Mouse (Mus musculus): Measurements from ENCODE around the gene Rtl8b. TPM values are rescaled to one million over a fixed set of nuclear protein-coding genes. Genes with fewer than 3 reads are reported as not detected.
"Not testable (repeated sequence)": the region's sequence is repeated elsewhere in the genome, so short reads cannot be mapped to it uniquely, and the experiment has no call there.

Gene Rtl8b
- total RNA-seq (2021), result 98.2 and 103 TPM in 2 replicates
- long read RNA-seq, experiment 1, transcript Rtl8b-201 (1 exons, 1,232 nt), result major isoform, 79 of 84 reads
- long read RNA-seq, experiment 1, partial matches to known transcripts, result 0 of 84 reads
- long read RNA-seq, experiment 1, other reads (novel, unspliced or antisense), result 5 of 84 reads
- long read RNA-seq, experiment 2, transcript Rtl8b-201 (1 exons, 1,232 nt), result major isoform, 65 of 69 reads
- long read RNA-seq, experiment 2, partial matches to known transcripts, result 0 of 69 reads
- long read RNA-seq, experiment 2, other reads (novel, unspliced or antisense), result 4 of 69 reads

DNA sequence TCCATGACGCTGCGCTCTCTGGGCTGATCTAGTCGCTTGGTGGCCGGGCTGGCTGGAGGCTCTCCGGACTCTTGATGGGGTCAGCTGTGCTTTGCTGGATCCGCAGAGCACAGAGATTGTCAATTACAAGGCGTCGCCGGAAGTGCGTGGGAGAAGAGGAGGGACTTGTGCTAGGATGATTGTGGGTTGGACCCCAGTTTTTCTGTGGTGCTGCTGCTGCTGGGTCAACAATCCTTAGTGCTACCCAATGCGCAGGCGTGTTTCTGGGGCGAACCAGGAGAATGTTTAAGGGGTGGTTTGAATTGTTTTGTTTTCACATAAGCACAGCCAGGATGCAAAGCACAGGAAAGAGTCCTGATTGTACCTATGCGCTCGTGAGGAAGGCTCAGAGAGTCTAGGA is at the start of gene Rtl8b:
TSS of gene Rtl8b (minus strand) at position 115 of the 400 bp plus-strand sequence.
- peak; percentile 87 for DNase-seq

DNA sequence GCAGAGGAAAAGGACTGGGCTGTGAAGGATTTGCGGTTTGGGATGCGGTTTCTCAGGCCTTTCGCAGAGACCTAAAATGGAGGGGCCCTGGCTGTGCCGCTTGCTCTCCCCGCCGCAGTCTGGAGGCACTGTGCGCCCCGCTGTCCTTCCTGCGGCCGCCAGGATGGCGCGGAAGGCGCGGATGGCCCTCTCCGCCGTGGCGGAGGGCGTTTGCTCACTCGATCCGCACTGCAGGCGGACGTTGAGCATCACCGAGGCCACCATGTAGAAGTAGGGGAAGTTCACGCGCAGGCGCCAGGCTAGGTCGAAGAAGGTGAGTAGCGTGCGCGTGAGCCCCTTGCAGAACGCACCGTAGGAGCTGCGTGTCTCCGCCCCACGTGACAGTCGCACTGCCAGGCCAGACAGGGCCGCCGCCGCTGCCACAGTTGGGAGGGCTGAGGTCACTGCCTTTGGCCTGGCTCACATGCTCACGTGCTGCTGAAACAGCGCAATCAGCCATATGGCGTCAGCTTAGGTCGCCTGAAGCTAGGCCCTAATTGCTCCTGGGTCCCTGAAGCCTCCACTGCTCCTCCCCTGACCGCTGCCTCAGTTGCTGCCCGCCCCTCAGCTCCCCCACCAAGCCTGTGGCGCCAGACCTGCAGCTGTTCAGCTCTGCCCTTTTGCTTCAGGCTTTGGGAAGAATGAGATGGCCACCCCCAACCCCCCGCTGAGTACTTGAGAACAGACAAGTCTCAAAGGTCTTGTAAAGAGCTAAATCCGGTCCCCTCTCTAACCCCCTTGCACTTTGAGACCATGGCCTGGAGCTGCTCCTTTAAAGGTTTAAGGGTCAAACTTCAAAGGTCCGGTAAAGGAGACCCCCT is 46.3 kb upstream of the Rtl8b start:
- DNase-seq, result peak; percentile 57

DNA sequence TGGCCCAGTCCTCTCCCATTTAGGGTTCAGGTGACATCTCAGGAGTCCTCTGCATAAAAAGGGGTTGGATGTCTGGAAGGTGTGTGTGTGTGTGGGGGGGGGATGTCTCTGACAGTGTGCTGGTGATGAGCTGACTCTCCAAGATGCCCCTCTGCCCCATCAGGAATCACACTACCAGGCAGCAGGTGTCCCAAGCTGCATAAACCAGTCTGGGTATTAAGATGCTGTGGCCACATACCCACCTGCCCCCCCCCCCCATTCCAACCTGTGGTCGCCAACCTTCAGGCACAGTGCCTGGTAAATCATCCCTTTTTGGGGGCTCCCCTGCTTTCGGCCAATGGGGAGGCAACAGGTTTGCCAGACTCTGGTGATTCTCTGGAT is 45.7 kb upstream of the Rtl8b start:
- no peak for DNase-seq

DNA sequence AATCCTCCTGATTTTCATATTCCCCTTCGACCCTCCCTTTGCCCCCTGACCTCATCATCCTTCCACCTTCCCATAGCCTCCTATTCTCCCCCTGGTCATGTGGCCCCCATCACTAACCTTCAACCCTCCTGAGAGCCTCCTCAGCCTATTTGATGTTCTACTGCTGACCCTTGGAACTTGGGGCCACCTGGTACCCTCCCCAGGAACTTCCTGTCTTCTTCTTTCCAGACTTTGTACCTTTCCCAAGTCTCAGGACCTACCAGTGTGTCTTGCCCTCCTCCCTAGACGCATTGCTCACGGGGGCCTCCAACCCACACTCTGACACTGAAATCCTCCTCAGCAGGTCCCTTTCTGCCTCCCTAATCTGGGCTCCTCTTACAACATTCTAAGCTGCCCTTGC is 32.5 kb upstream of the Rtl8b start:
- DNase-seq, result no peak

DNA sequence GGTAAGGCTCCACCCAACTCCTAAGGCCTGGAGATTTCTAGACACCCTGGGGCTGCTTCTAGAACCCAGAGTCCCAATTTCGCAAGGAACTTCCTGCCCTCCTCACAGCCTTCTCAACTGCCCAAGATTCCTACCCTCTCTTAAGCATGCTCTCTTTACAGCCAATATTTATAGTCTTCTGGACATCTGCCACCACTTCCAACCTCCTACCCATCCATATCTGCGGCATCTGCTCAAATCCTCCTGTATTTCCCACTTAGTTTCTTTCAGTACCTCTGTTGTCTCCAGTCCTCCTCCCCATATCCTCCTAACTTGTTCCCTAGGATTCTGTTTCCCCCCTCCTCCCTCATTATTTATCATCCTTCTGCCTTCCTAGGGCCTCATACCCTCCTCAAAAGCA is 29.0 kb upstream of the Rtl8b start:
- DNase-seq, result no peak

DNA sequence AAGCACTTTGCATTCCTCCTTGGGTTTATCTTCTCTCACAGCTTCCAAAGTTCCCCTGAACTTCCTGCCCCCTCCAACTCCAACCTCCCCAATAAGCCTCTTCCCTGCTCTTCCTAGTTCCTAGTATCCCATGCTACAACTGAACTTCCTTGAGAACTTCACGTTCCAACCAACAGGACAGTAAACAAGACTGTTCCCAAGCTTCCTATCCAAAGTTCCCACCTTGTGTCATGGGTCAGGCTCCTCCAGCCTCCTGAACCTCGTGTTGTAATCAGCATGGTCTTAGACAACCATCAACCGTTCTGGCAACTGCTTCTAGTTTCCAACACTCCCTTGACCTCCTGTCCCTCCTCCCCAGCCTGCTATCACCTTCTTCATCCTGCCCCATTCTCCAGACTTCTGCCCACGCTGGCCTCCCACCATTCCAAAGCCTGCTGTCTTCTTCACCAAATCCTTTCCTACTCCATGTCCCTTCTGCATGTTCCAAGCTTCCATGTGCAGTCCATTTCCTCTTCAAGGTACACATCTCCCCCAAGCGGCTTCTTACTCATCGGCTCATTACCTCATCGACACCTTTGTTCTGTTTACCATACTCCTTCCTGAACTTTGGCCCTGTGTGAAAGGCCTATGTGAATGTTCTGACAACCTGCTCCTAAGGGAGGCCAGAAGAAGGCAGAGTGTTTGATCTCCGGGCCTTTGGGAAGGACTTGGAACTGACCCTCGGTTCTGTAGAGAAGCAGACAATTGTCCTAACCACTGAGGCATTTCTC is 24.0 kb upstream of the Rtl8b start:
- no peak for DNase-seq

DNA sequence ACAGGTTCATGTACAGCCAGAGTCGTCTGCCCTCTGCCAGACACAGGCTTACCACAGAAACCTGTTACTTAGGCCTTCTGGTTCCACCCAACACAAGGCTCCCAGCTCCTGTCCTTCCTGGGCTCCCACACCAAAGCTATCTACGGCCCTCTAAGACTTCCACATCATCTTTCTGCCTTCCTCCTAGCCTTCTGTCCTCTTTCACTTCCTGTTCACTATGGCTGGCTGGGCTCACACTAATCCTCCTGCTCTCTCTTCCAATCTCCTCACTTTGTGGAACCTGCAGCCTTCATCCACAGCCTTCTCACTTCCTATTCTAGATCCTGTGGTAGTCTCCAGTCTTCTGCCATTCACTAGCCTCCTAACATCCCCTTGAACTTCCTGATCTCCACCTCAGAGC is 22.9 kb upstream of the Rtl8b start:
- DNase-seq, result no peak

DNA sequence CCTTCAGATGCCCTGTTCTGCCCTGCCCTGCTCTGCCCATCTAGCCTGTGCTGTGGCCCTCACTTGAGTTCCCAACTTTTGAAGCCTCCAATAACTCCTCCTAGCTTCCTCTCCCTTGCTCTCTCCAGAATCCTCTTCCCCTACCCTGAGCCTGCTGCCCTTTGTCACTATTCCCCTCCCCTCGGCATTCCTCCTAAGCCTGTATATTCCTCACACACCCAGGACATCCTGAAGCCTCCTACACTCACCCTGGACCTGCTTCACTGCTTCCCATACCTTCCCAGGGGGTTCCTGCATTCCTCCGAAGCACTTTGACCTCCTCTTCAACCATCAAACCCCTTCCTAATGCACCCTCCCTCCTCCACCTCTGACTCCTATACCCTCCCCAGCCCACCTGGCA is 21.9 kb upstream of the Rtl8b start:
- DNase-seq, result no peak

DNA sequence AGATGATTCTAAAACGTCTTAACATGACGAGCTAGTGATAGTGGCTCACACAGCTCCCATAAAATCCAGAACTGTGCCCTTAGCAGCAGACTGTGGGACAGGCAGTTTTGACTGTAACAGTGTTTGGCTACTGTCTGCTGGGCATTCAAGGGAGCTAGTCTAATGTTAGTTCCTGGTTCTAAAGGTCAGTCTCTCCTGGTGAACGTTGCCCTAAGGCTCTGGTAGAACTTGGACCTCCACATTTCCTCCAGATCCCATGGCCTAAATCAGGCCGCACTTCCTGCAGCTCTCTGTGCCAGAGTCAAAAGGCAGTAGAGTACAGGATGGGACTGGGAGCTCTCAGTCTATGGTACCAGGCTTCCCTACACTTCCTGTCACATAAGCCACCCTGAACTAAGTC is 14.5 kb upstream of the Rtl8b start:
- not testable (repeated sequence) for DNase-seq

DNA sequence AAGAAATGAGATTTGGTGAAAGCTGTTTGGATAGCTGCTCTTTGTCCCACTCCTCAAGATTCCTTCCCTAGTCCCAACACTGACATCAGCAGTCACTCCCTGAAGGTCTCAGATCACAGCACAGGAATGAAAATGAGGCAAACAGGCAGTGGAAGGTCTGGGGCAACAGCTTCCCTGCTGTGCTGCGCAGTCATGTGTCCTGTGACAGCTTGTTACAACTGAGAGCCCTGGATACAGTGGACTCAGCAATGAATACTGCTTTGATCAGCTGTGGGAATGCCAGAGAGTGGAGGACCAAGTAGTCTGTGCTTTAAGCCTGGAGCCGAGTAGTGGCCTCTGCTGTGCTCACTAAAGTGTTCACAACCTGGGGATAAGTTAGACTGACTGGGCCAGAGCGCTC is 12.4 kb upstream of the Rtl8b start:
- not testable (repeated sequence) for DNase-seq

DNA sequence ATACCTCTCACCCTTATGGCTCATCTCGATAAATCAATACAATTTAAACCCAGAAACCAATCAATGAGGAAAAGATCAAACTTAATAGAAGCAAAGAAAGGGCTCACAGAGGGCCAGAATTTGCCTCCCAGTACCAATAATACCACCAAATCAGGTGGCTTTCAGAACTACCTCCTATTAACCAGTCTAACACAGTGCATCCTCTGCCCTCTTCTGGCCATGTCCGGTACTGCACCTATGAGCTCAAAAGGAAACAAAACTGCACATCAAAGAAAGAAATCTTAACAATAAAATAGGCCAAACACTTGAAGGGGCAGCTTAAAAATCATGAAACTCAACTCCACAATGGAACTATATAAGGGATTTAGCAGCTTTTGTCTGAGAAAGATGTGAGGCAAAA is 6.7 kb upstream of the Rtl8b start:
- peak; percentile 70 for DNase-seq

DNA sequence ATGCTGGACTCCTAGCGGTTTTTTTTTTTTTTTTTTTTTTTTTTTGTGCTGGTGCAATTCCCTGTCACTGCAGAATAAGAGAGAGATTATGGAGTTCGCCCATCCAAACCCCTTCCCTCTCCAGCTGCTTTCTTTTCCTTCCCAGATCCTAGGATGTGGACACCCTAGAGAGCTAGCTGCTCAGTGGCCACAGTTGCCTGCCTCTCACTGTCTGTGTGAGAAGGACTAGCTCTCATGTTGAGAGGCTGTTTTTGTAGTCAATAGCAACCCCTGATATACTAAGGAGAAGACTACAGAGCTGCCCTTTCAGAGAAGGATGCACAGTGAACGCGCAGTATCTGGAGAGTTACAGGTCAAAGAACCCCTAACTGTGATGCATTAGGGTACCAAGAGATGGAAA is 488 bp upstream of the Rtl8b start:
- DNase-seq, result not testable (repeated sequence)

DNA sequence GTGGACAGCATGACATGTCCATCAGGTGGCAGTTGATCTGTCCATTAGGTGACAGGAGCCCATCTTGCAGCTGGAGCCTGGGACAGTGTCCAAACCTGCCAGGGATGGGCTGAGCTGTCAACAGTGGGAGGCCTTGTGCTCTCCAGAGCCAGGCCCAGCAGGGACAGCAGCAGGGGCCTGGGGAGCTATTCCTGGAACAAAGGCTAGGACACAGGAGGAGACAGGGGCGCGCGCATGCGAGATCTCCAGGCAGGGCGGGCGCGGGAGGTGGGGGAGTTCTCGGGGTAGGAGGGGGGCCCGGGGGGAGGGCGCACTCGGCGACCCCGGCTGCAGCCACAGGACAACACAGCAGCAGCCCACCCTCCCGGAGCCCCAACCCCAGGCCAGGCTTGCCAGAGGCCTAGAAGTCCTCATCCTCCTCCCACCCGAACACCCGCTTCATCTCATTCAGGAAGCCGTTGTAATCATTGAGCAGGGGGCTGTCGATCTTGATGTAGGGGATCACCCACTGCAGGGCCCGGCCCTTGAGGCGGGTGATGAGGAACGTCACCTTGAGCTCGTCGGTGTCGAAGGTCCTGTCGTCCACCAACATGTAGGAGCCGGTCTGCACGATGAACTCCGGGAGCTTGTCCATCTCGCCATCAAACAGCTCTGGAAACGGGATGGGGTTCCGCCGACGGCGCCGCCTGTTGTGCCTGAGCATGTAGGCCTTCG is 494 bp downstream of the Rtl8b start:
- not testable (repeated sequence) for DNase-seq

DNA sequence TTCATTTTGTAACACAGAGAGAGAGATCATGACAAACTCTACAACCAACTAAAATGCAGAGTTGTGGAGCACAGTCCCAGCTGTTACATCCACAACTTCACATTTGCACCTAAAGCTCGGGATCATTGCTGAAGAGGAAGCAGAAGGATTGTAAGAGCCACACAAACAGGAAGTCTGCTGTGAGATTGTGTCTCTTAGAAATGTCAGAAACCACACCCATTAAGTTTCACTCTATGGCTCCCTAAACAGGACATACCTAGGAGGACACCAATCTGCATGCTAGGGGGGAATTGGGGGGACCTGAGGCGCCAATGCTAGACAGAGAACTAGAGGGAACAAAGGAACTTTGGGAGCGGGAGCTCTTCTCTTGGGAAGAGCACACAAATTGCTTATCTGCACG is 17.3 kb downstream of the Rtl8b start:
- not testable (repeated sequence) for DNase-seq

DNA sequence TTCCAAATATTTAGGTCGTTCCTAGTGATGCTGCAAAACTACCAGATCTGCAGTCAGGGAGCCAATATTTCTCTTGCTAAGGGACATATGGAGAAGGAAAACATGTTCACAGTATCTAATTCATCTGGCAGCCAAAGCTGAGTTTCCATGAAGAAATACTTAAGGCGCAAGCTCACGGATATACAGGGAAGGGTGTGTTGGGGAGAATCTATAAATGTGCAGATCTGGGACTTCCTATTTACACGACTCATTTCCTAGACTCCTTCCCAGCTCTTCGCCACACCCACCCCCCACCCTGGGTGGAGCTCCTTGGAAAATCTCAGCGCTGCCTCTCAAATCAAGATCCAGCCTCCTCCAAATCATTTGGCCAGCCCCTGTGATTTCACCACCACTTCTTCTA is 24.3 kb downstream of the Rtl8b start:
- no peak for DNase-seq

DNA sequence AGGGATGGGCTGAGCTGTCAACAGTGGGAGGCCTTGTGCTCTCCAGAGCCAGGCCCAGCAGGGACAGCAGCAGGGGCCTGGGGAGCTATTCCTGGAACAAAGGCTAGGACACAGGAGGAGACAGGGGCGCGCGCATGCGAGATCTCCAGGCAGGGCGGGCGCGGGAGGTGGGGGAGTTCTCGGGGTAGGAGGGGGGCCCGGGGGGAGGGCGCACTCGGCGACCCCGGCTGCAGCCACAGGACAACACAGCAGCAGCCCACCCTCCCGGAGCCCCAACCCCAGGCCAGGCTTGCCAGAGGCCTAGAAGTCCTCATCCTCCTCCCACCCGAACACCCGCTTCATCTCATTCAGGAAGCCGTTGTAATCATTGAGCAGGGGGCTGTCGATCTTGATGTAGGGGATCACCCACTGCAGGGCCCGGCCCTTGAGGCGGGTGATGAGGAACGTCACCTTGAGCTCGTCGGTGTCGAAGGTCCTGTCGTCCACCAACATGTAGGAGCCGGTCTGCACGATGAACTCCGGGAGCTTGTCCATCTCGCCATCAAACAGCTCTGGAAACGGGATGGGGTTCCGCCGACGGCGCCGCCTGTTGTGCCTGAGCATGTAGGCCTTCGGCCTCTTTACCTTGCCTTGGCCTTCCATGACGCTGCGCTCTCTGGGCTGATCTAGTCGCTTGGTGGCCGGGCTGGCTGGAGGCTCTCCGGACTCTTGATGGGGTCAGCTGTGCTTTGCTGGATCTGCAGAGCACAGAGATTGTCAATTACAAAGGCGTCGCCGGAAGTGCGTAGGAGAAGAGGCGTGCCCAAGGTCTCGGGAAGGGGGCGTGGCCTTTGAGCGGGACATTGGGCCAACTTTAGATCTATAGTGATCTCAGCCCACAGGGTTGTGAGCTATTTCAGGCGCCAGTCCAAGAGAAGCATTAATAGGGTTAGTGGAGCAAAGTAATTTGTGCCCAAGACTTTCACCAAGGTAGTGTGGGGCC is 26.9 kb downstream of the Rtl8b start, which contains the start of gene Rtl8a:
TSS of gene Rtl8a (minus strand) at position 703 of the 982 bp plus-strand sequence.
- DNase-seq, result peak; percentile 89

DNA sequence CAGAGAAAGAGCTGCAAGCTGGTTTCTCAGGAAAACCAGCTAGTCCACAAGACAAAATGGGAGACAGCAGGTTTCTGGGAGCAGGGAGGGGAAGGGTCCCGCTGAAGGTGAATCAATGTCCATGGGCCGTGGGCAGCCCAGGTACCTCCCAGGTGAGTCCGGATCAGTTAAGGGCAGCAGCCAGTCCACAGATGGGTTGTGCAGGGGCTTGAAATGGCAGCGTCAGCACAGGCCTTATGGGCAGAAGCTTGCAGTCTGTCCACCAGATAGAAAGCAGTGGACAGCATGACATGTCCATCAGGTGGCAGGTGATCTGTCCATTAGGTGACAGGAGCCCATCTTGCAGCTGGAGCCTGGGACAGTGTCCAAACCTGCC is 27.6 kb downstream of the Rtl8b start:
- DNase-seq, result not testable (repeated sequence)

DNA sequence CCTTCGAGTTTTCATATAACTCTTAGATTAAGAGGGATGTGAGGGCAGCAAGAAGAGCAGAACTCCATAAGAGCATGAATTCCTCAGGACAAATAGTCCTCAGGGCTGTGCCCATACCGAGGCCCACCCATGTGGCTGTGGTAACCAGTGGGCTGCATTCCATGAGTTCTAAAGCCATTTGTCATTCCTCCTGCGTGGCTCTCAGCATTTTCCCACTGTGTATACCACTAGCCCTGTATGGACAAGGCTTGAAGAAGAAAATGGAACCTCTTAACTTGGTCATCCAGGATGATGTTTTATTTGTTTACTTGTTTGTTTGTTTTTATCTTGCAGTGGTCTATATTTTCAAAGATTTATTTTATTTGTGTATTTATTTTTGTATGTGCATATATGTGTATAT is 32.1 kb downstream of the Rtl8b start:
- DNase-seq, result not testable (repeated sequence)

Data from adrenal gland, postnatal 14 days (tissue).